Mouse (Mus musculus) effector memory CD4-positive, alpha-beta T cell, adult 5 months (primary cell): ENCODE results near the gene Ces2f. TPM values are rescaled to one million over a fixed set of nuclear protein-coding genes. Genes with fewer than 3 reads are reported as not detected.

Experiments used
- polyA plus RNA-seq: library from polyadenylated mRNA; unstranded; fragments of 100-300 nt; shearing (Covaris generic); gene quantifications from one replicate; pipeline ENCODE4 v1.2.1, GENCODE M21; 2017

Gene Ces2f
- polyA plus RNA-seq: not detected

DNA sequence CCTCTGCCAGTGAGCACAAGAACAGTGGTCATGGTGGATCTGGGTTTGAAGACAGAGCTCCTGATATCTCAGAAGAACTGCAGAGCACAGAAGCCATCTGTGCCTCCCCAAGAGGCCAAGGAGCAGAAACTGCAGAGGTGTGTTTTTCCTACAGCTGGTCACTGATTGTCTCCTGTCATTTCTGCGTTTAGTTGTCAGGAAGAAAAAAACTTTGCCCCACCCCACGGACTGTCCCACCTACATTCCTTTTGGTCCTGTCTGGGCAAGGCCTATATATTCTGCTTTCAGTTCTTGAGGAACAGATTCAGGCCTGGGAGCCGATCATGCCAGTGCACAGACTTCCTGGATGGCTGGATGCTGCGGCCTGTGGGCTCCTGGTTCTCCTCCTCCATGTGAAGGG, at the start of gene Ces2f:
TSS of gene Ces2f (plus strand) at position 301 of the 400 bp plus-strand sequence.

DNA sequence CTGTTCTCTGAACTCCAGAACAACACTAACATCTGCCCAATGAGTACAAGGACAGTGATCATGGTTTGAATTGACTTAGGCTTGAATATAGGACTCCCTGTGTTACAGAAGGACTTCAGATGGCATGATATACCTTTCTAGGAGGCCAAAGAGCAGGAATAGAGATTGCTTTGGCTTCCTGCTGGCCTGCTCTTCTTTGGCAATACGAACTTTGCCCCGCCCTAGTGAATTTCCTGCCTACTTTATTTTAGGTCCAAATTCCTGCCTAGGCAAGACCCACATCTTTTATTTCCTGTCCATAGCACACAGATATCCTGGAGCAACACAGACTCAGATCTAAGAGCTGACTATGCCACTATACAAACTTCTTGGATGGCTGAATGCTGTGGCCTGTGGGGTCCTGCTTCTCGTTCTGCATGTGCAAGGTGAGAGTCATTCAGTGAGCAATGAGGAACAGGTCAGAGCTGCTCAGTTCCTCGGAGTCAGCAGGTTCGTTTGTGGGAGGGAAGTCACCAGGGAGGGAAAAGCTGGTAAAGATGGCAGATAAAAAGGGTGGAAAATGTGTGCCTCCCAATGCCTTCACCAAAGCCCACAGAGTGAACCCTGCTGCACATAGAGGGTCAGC, 21.1 kb upstream of the Ces2f start, which contains the start of gene Ces2e:
TSS of gene Ces2e (plus strand) at position 289 of the 625 bp plus-strand sequence.

DNA sequence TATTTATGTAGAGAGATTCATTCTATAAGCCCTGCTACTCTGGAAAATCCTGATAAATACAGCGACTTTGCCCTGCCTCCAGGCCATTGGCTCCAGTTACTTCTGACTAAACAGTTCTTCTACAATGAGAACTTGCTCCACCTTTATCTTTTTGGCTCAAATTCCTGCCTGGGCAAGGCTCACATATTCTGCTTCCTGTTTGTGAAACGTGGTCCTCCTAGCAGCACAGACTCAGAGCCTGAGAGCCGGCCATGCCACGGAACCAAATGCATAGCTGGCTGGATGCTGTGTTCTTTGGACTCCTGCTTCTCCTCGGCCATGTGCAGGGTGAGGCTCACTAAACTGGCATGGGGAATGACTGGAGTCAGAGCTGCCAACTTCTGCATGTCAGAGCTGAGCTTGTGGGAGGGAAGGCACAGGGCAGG, 14.4 kb downstream of the Ces2f start, which contains the start of gene Ces2g:
TSS of gene Ces2g (plus strand) at position 182 of the 425 bp plus-strand sequence.

GRCm38 (mm10) chr8:105000586-105000985, 53.4 kb downstream of the Ces2f start, which contains the start of gene Ces2h:
Gene Ces2h (plus strand): TSS chr8:105000853.

Other genes starting within 250 kb of the Ces2f start
- gene Ces2a, start 213.4 kb upstream of the Ces2f start, polyA plus RNA-seq: not detected
- gene Ces2b, start 115.8 kb upstream of the Ces2f start, polyA plus RNA-seq: not detected
- gene Ces2c, start 100.3 kb upstream of the Ces2f start, polyA plus RNA-seq: 22.0 TPM
- gene Ces2e, start 21.1 kb upstream of the Ces2f start, polyA plus RNA-seq: not detected
- gene Ces2g, start 14.4 kb downstream of the Ces2f start, polyA plus RNA-seq: not detected
- not detected for gene Ces2h, start 53.5 kb downstream of the Ces2f start, polyA plus RNA-seq
- not detected for gene Ces3a, start 101.2 kb downstream of the Ces2f start, polyA plus RNA-seq
- gene Ces3b, start 136.4 kb downstream of the Ces2f start, polyA plus RNA-seq: not detected
- gene Ces4a, start 184.4 kb downstream of the Ces2f start, polyA plus RNA-seq: not detected
- 91.0 TPM for gene Cbfb, start 223.3 kb downstream of the Ces2f start, polyA plus RNA-seq